Mouse (Mus musculus) CH12.LX (cell line): ENCODE results near the gene Tmem8b. TPM values are rescaled to one million over a fixed set of nuclear protein-coding genes. Genes with fewer than 3 reads are reported as not detected.

Experiments used
- DNase-seq: peaks from one replicate; pipeline ENCODE4 v3.0.0-alpha.2; 2013; ENCODE audit errors: extremely low read depth
- H3K27ac ChIP-seq: 2 replicates; pipeline ENCODE4 v1.5.1; 2012; ENCODE audit warnings: low read depth, mild to moderate bottlenecking, control low read depth, moderate library complexity; ENCODE audit not compliant: insufficient read depth
- H3K27me3 ChIP-seq: replicated peaks from 2 replicates; pipeline ENCODE3; 2012; ENCODE audit warnings: inconsistent platforms
- H3K36me3 ChIP-seq, 2 experiments: replicated peaks in 1 of 2; 2 replicates each; pipeline versions ENCODE3 to v1.6.1; 2012; ENCODE audit warnings: inconsistent platforms in 1 of 2, low read length in 1 of 2, mild to moderate bottlenecking in 1 of 2, mixed read lengths in 1 of 2, moderate library complexity in 1 of 2; ENCODE audit not compliant: control insufficient read depth in 1 of 2, insufficient read depth in 1 of 2
- H3K4me1 ChIP-seq, 2 experiments: 2 replicates each; pipeline ENCODE4 v1.6.1; 2012; ENCODE audit warnings: inconsistent platforms in 1 of 2, moderate library complexity in 1 of 2; ENCODE audit not compliant: insufficient read depth in 2 of 2, control insufficient read depth in 1 of 2
- H3K4me2 ChIP-seq: 2 replicates; pipeline ENCODE4 v1.6.1; 2012; ENCODE audit warnings: low read depth, mild to moderate bottlenecking, control low read depth; ENCODE audit not compliant: poor library complexity, insufficient read depth, severe bottlenecking
- H3K4me3 ChIP-seq, 3 experiments: fragments of 150-350 bp in 1 of 3; sonication (generic) in 1 of 3; replicated peaks in 1 of 3; 2 replicates each; pipeline versions ENCODE3 to v1.5.1; 2011 to 2012; ENCODE audit warnings: low read depth in 2 of 3, low read length in 2 of 3, mild to moderate bottlenecking in 2 of 3, moderate library complexity in 2 of 3, control low read depth in 1 of 3, improper control_type of control experiment in 1 of 3, inconsistent platforms in 1 of 3, mixed read lengths in 1 of 3; ENCODE audit not compliant: poor library complexity in 1 of 3
- H3K79me2 ChIP-seq: replicated peaks from 2 replicates; pipeline ENCODE4 v1.6.1; 2012; ENCODE audit warnings: mild to moderate bottlenecking, moderate library complexity; ENCODE audit not compliant: control insufficient read depth, poor library complexity, insufficient read depth, severe bottlenecking; ENCODE audit errors: extremely low read depth
- H3K9ac ChIP-seq: 2 replicates; pipeline ENCODE4 v1.6.1; 2012; ENCODE audit warnings: low read depth, mild to moderate bottlenecking, control low read depth, moderate library complexity; ENCODE audit not compliant: insufficient read depth
- H3K9me3 ChIP-seq: replicated peaks from 2 replicates; pipeline ENCODE3; 2012; ENCODE audit warnings: low read length, inconsistent platforms, mixed read lengths
- CHD2 ChIP-seq: IDR thresholded peaks from 2 replicates; pipeline ENCODE4 v1.6.1; 2011; ENCODE audit warnings: low read length, improper control_type of control experiment
- ELF1 ChIP-seq: IDR thresholded peaks from 2 replicates; pipeline ENCODE4 v1.6.1; 2014; ENCODE audit warnings: low read depth, mild to moderate bottlenecking, inconsistent platforms, low read length, improper control_type of control experiment
- EP300 ChIP-seq: IDR thresholded peaks from 2 replicates; pipeline ENCODE4 v1.6.1; 2011; ENCODE audit warnings: low read length, improper control_type of control experiment
- ETS1 ChIP-seq: conservative IDR thresholded peaks from 2 replicates; pipeline ENCODE4 v1.6.1; 2012; ENCODE audit warnings: low read depth, mild to moderate bottlenecking, inconsistent platforms, low read length, improper control_type of control experiment, moderate library complexity
- HCFC1 ChIP-seq: IDR thresholded peaks from 2 replicates; pipeline ENCODE4 v1.6.1; 2012; ENCODE audit warnings: low read depth, mild to moderate bottlenecking, inconsistent platforms, low read length, improper control_type of control experiment
- IRF4 ChIP-seq: IDR thresholded peaks from 2 replicates; pipeline ENCODE4 v1.6.1; 2014; ENCODE audit warnings: low read depth, mild to moderate bottlenecking, inconsistent platforms, low read length, improper control_type of control experiment
- JUN ChIP-seq: IDR thresholded peaks from 2 replicates; pipeline ENCODE4 v1.6.1; 2011; ENCODE audit warnings: low read depth, mild to moderate bottlenecking, low read length, improper control_type of control experiment, moderate library complexity; ENCODE audit not compliant: insufficient read depth
- MAFK ChIP-seq: IDR thresholded peaks from 2 replicates; pipeline ENCODE4 v1.6.1; 2011; ENCODE audit warnings: low read length, improper control_type of control experiment; ENCODE audit not compliant: insufficient replicate concordance
- MAX ChIP-seq: IDR thresholded peaks from 2 replicates; pipeline ENCODE4 v1.6.1; 2011; ENCODE audit warnings: low read length, improper control_type of control experiment
- MAZ ChIP-seq: IDR thresholded peaks from 2 replicates; pipeline ENCODE4 v1.6.1; 2012; ENCODE audit warnings: low read depth, mild to moderate bottlenecking, inconsistent platforms, low read length, improper control_type of control experiment, moderate library complexity
- MEF2A ChIP-seq: IDR thresholded peaks from 2 replicates; pipeline ENCODE4 v1.6.1; 2014; ENCODE audit warnings: low read depth, mild to moderate bottlenecking, inconsistent platforms, low read length, improper control_type of control experiment, borderline replicate concordance
- MYC ChIP-seq: IDR thresholded peaks from 2 replicates; pipeline ENCODE4 v1.6.1; 2011; ENCODE audit warnings: low read depth, mild to moderate bottlenecking, improper control_type of control experiment, low read length
- NELFE ChIP-seq: IDR thresholded peaks from 2 replicates; pipeline ENCODE4 v1.6.1; 2011; ENCODE audit warnings: low read depth, low read length, improper control_type of control experiment
- NRF1 ChIP-seq: IDR thresholded peaks from 2 replicates; pipeline ENCODE4 v1.6.1; 2014; ENCODE audit warnings: low read depth, mild to moderate bottlenecking, inconsistent platforms, low read length, improper control_type of control experiment, moderate library complexity
- POLR2A ChIP-seq: IDR thresholded peaks from 2 replicates; pipeline ENCODE4 v1.6.1; 2011; ENCODE audit warnings: low read depth, mild to moderate bottlenecking, improper control_type of control experiment, low read length
- SIN3A ChIP-seq: IDR thresholded peaks from 2 replicates; pipeline ENCODE4 v1.6.1; 2012; ENCODE audit warnings: low read length, improper control_type of control experiment, inconsistent platforms
- TBP ChIP-seq: conservative IDR thresholded peaks from 2 replicates; pipeline ENCODE4 v1.6.1; 2011; ENCODE audit warnings: low read depth, low read length, improper control_type of control experiment
- TCF12 ChIP-seq: IDR thresholded peaks from 2 replicates; pipeline ENCODE4 v1.6.1; 2014; ENCODE audit warnings: low read depth, mild to moderate bottlenecking, inconsistent platforms, low read length, improper control_type of control experiment
- USF1 ChIP-seq: IDR thresholded peaks from 2 replicates; pipeline ENCODE4 v1.6.1; 2014; ENCODE audit warnings: low read depth, mild to moderate bottlenecking, inconsistent platforms, low read length, improper control_type of control experiment
- ZC3H11A ChIP-seq: IDR thresholded peaks from 2 replicates; pipeline ENCODE4 v1.6.1; 2012; ENCODE audit warnings: low read depth, mild to moderate bottlenecking, inconsistent platforms, low read length, improper control_type of control experiment
- ZKSCAN1 ChIP-seq: IDR thresholded peaks from 2 replicates; pipeline ENCODE4 v1.6.1; 2012; ENCODE audit warnings: low read depth, inconsistent platforms, low read length, improper control_type of control experiment, borderline replicate concordance
- ZMIZ1 ChIP-seq: IDR thresholded peaks from 2 replicates; pipeline ENCODE4 v1.6.1; 2012; ENCODE audit warnings: low read depth, mild to moderate bottlenecking, inconsistent platforms, low read length, improper control_type of control experiment
- ZNF384 ChIP-seq: IDR thresholded peaks from 2 replicates; pipeline ENCODE4 v1.6.1; 2012; ENCODE audit warnings: low read depth, low read length, improper control_type of control experiment, inconsistent platforms
- dilution Hi-C: fragments of 300-500 bp; cut with MboI; formaldehyde crosslinking; loops from 2 replicates; pipeline ENCODE4 v1.14.3; 2020; ENCODE audit warnings: low sequenced_read_pairs; ENCODE audit not compliant: extremely low pct_unique_long_range_greater_than_20kb, extremely low pct_ligation_motif_present
- in situ Hi-C: fragments of 300-500 bp; cut with MboI; formaldehyde crosslinking; loops from 3 replicates; pipeline ENCODE4 v1.14.3; 2019; ENCODE audit warnings: low sequenced_read_pairs, low pct_ligation_motif_present, low pct_unique_long_range_greater_than_20kb, mixed read lengths
- polyA plus RNA-seq: library from polyadenylated mRNA; unstranded; fragments of >175 nt; gene quantifications from 2 replicates; pipeline ENCODE4 v1.2.1, GENCODE M21; 2012; ENCODE audit warnings: low read depth; ENCODE audit not compliant: insufficient read length
- total RNA-seq, 2 experiments: library from RNA; depleted of rRNA; stranded (reverse); fragments of 300-350 nt in 1 of 2; fragments of >200 nt in 1 of 2; gene quantifications; 2 replicates each; pipeline ENCODE4 v1.2.3; 2012 to 2014

The Tmem8b gene
- total and polyA plus RNA-seq, 3 experiments, result 0.26 to 0.47 TPM; not detected in 1

GRCm38 (mm10) chr4:43655656-43656338 lies 13.0 kb upstream of the Tmem8b start:
- Histone ChIP-seq H3K27me3 (peaks cover 50% of the 10 kb centered on the region), H3K79me2 (no peaks in the 10 kb centered on the region), H3K4me3 (peak overlapping the region; percentile 58 to 88 (median 75)), H3K4me1 (peaks cover 0 to 9% of the 10 kb centered on the region in 2 experiments; a peak in 2 of 4 replicates), H3K27ac (no peak overlapping the region), H3K9me3 (no peaks in the 10 kb centered on the region), H3K9ac (peak overlapping the region; percentile 95), H3K4me2 (peak overlapping the region; percentile 83), H3K36me3 (no peaks in the 10 kb centered on the region)
- DNase-seq, result no peak
- TF ChIP-seq EP300, result no peak
- no peak for TF ChIP-seq SIN3A
- no peak for TF ChIP-seq ZNF384
- no peak for TF ChIP-seq JUN
- no peak for TF ChIP-seq MAFK
- TF ChIP-seq POLR2A, result no peak
- TF ChIP-seq ZC3H11A, result no peak
- no peak for TF ChIP-seq HCFC1
- no peak for TF ChIP-seq TCF12
- no peak for TF ChIP-seq NRF1
- TF ChIP-seq USF1, result no peak
- TF ChIP-seq ELF1, result no peak
- TF ChIP-seq ETS1, result no peak
- TF ChIP-seq MYC, result no peak
- in situ Hi-C loops (no loop called here), dilution Hi-C loops (no loop called here)

DNA sequence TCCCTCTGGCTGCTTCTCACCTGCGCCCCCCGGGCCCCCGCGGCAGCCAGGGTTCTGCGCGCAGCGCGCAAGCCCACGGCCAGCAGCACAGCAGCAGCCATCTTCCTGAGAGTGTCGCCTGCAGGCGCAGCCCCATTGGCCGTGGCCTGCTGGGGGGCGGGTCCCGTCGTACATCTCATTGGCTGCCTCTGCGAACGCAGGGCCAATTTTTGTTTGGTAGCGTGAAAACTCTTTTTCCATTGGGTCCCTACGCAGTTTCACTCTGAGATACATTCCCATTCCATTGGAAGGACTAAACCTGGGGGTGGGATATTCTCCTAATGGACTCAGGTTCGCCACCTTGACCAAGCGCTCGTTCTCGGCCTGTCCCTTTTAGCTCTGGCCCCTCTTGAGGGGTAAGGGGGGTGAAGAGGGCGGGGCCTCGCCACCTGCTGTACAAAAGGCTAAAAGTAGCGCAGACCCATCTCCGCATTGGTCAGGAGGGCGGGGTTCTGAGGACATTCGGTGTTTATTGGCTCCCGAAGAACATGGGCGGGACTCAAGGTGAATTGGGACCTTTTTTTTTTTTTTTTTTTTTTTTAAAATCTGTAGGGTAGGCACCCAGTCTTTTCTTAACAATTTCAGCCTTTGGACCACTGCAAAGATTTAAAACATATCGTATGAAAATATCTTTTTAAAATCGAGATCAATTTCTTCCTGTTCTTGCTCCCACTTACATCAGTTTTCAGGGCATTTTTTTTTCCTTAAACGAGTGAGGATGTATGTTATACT lies 12.2 kb upstream of the Tmem8b start, which contains the start of gene Hint2:
Gene Hint2, minus strand, starts transcription at position 128 of the 771 bp plus-strand sequence.
- DNase-seq, result peak; percentile 94
- no peak within 1 kb of the TSS for H3K27ac ChIP-seq

More for the DNA sequence above, 12.2 kb upstream of the Tmem8b start, which contains the start of gene Hint2:
- H3K4me3 ChIP-seq, result peak within 1 kb of the TSS; percentile 58 to 88 (median 75)
- H3K4me1 ChIP-seq, result peaks cover 0 to 9% of the 10 kb centered on the region in 2 experiments; a peak in 2 of 4 replicates
- H3K9me3 ChIP-seq, result no peaks in the 10 kb centered on the region
- H3K79me2 ChIP-seq, result no peaks in the 10 kb centered on the region
- H3K4me2 ChIP-seq, result peak within 1 kb of the TSS; percentile 83
- peaks cover 57% of the 10 kb centered on the region for H3K27me3 ChIP-seq
- peak within 1 kb of the TSS; percentile 95 for H3K9ac ChIP-seq
- dilution Hi-C loops, result no loop called here
- in situ Hi-C loops, result no loop called here
- TF ChIP-seq MAZ (peak; percentile 77), MAX (0 out of 2 replicates have a peak, but pooled peaks have one; percentile 19), HCFC1 (peak; percentile 58), MYC (no peak), ELF1 (peak; percentile 55), ZMIZ1 (no peak), CHD2 (peak; percentile 85), TBP (0 out of 2 replicates have a peak, but pooled peaks have one; percentile 32), NRF1 (peak; percentile 71), ZC3H11A (no peak), IRF4 (peak; percentile 56; the same call in 1 of the 2 replicates), POLR2A (peak; percentile 82), MEF2A (no peak), ZKSCAN1 (no peak), ZNF384 (peak; percentile 99), NELFE (peak; percentile 71), TCF12 (peak; percentile 68; the same call in 1 of the 2 replicates), USF1 (no peak)
- no peaks in the 10 kb centered on the region for H3K36me3 ChIP-seq
